Mouse (Mus musculus): Measurements from ENCODE around the gene Tmem258. TPM values are rescaled to one million over a fixed set of nuclear protein-coding genes. Genes with fewer than 3 reads are reported as not detected.
"Not testable (repeated sequence)": the region's sequence is repeated elsewhere in the genome, so short reads cannot be mapped to it uniquely, and the experiment has no call there.

Gene Tmem258
- 285 and 290 TPM in 2 replicates for polyA plus RNA-seq (2011; ENCODE audit: insufficient read length, low read depth, missing spikeins)

DNA sequence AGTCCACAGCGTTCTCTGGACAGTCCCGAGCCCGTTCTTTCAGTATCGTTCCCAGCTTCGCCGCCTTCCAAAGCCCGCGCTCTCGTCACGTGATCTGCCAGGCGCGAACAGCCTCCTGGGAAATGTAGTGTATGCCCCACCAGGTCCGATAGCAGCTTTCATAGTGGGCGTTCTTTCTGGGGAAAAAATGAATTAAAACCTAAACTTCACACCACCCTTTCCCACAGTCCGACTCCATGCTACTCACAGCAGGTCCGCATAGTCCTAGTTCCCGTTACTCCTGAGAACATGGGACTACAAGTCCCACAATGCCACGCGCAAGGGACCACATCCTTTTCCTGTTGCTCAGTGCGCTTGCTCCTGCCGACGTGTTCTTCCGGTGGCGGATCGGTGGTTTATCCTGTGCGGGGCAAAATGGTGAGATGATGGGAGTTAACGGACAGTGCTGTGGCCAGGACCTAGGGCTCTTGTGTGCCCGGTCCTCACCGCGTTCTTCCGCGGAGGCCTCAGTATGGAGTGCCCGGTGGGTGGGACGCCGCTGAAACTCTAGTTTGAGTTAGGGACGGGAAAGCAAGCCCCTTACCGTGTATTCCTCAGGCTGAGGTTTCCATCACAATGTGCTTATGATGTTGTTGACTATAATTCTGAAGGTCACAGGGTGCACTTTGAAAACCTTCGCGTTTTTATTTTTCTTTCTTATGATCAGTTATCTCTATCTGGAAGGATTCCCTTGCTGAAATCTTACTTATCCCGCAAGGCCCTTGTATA is at the start of gene Tmem258, which contains the start of gene Fen1:
TSS of gene Tmem258 (plus strand) at position 167 of the 768 bp plus-strand sequence.
TSS of gene Fen1 (minus strand) at position 322 of the 768 bp plus-strand sequence.
- H3K4me3 ChIP-seq (ENCODE audit: insufficient read depth, low read length) = peak within 1 kb of the TSS; percentile 89
- 0 out of 2 replicates have a peak, but pooled peaks cover 3% of the 10 kb centered on the region for H3K4me1 ChIP-seq (ENCODE audit: control insufficient read depth, insufficient read depth, low read length)
- TF ChIP-seq CTCF (IDR thresholded peaks at IDR 0.05; ENCODE audit: borderline replicate concordance, insufficient read depth, low read length) = no peak
- peak; percentile 88 for TF ChIP-seq POLR2A (IDR thresholded peaks at IDR 0.05; ENCODE audit: low read depth, low read length)
- H3K27ac ChIP-seq (ENCODE audit: insufficient read depth, low read length) = peak within 1 kb of the TSS; percentile 71

DNA sequence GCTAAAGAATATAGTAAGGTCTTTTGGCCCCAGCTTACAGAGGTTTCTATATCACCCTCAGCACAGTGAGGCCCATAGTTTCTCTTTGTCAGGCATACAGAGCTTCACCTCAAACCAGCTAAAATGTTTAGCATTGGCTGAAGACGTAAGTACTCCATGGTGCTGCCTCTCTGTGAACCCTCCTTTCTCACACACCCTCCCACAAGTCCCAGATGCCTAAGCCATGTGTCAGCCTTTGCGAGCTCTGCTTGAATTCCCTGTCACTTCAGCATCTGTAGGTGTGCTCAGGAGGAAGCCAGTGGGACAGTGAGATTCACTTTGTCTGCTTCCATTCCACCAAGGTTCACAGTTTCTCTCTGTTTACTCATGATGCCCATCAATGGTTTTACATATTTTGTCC is 46.1 kb upstream of the Tmem258 start:
- H3K27ac ChIP-seq (ENCODE audit: insufficient read depth, low read length) = no peak overlapping the region
- peaks cover 6% of the 10 kb centered on the region for H3K4me1 ChIP-seq (ENCODE audit: control insufficient read depth, insufficient read depth, low read length)
- no peak for TF ChIP-seq CTCF (IDR thresholded peaks at IDR 0.05; ENCODE audit: borderline replicate concordance, insufficient read depth, low read length)
- TF ChIP-seq POLR2A (IDR thresholded peaks at IDR 0.05; ENCODE audit: low read depth, low read length) = no peak
- H3K4me3 ChIP-seq (ENCODE audit: insufficient read depth, low read length) = no peak overlapping the region

DNA sequence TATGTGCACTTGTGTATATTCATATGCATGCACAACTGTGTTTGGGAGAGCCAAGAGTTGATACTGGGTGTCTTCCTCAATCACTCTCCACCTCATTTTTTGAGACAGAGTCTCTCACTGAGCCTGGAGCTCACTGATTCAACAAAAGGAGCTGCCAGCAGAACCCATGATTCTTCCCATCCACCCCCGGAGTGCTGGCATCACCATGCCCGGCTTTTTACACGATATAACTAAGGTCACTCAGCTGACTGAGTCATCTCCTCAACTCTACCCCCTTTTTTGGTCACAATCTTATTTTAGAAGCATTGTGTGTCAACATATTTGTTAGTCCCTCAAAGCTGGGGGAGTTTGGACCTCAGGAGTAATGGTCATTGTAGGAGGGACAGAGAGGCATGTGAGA is 39.9 kb upstream of the Tmem258 start:
- Histone ChIP-seq H3K27ac (ENCODE audit: insufficient read depth, low read length) (no peak overlapping the region), H3K4me1 (ENCODE audit: control insufficient read depth, insufficient read depth, low read length) (no peaks in the 10 kb centered on the region), H3K4me3 (ENCODE audit: insufficient read depth, low read length) (no peak overlapping the region)
- TF ChIP-seq POLR2A (IDR thresholded peaks at IDR 0.05; ENCODE audit: low read depth, low read length) (no peak), CTCF (IDR thresholded peaks at IDR 0.05; ENCODE audit: borderline replicate concordance, insufficient read depth, low read length) (no peak)

DNA sequence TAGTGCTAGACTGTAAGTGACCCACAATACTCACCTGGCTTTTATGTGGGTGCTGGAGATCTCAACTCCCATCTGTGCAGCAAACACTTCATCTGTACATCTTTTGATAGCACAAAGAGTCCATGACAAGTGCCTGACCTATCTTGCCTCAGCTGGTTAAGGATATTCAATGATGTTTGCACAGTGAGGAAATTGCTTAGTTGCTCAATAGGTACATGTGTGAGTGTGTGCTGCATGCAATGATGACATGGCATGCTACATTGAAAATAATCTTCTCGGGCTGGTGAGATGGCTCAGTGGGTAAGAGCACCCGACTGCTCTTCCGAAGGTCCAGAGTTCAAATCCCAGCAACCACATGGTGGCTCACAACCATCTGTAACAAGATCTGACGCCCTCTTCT is 37.9 kb upstream of the Tmem258 start:
- not testable (repeated sequence) for H3K4me1 ChIP-seq (ENCODE audit: control insufficient read depth, insufficient read depth, low read length); H3K4me3 ChIP-seq (ENCODE audit: insufficient read depth, low read length); H3K27ac ChIP-seq (ENCODE audit: insufficient read depth, low read length)

DNA sequence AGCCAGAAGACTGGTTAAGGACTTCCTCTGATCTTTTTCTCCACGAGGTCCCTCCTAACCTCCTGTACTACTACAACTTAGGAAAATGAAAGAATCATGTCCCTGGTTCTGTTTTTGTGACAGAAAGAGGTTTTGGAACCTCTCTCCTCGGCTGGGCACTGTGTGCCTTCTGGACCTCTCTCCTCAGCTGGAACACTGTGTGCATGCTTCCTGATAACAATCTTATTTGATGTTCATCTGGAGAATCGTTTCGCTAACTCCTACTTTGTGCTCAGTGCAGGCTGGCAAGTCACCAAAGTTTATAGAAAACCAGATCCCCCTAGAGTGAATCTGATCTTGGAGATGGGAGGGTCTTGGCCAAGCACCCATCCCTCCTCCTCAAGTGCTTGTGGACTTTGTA is 36.7 kb upstream of the Tmem258 start:
- Histone ChIP-seq H3K4me1 (ENCODE audit: control insufficient read depth, insufficient read depth, low read length) (no peaks in the 10 kb centered on the region), H3K4me3 (ENCODE audit: insufficient read depth, low read length) (no peak overlapping the region), H3K27ac (ENCODE audit: insufficient read depth, low read length) (no peak overlapping the region)
- no peak for TF ChIP-seq CTCF (IDR thresholded peaks at IDR 0.05; ENCODE audit: borderline replicate concordance, insufficient read depth, low read length)
- no peak for TF ChIP-seq POLR2A (IDR thresholded peaks at IDR 0.05; ENCODE audit: low read depth, low read length)

DNA sequence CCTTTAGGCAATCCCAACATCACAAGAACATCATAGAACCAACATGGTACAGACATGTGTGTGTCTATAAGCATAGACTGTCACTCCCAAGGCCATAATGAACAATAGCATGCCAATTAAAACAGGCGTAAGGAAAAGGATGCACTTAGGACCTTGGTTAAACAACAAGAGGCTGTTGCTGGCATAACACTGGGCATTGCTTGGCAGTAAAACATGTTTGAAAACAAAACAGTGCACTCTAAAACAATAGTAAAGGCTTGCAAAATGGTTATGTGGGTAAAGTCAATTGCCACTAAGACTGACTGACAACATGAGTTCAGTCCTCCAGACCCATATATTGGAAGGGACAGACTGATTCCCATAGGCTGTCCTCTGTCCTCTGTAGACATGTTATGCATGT is 35.9 kb upstream of the Tmem258 start:
- TF ChIP-seq POLR2A (IDR thresholded peaks at IDR 0.05; ENCODE audit: low read depth, low read length) = no peak
- TF ChIP-seq CTCF (IDR thresholded peaks at IDR 0.05; ENCODE audit: borderline replicate concordance, insufficient read depth, low read length) = no peak
- Histone ChIP-seq H3K27ac (ENCODE audit: insufficient read depth, low read length) (no peak overlapping the region), H3K4me1 (ENCODE audit: control insufficient read depth, insufficient read depth, low read length) (no peaks in the 10 kb centered on the region), H3K4me3 (ENCODE audit: insufficient read depth, low read length) (no peak overlapping the region)

DNA sequence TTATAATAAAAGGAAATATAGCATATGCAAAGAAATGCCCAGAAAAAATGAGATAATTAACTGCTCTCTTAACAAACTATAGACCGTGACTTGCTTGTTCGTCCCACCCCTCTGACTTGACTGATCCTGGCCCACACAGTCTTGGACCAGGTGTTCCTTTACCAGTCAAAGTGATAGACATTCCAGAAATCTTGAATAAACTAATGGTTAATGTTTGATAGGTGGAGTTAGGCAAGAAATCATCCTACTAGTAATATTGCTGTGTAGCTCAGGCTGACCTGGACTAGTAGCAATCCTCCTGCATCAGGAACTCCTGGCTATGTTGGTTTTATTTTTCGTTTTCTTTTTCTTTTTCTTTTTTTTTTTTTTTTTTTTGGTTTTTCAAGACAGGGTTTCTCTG is 35.4 kb upstream of the Tmem258 start:
- Histone ChIP-seq H3K4me3 (ENCODE audit: insufficient read depth, low read length) (no peak overlapping the region), H3K27ac (ENCODE audit: insufficient read depth, low read length) (no peak overlapping the region), H3K4me1 (ENCODE audit: control insufficient read depth, insufficient read depth, low read length) (no peaks in the 10 kb centered on the region)
- no peak for TF ChIP-seq POLR2A (IDR thresholded peaks at IDR 0.05; ENCODE audit: low read depth, low read length)
- no peak for TF ChIP-seq CTCF (IDR thresholded peaks at IDR 0.05; ENCODE audit: borderline replicate concordance, insufficient read depth, low read length)

DNA sequence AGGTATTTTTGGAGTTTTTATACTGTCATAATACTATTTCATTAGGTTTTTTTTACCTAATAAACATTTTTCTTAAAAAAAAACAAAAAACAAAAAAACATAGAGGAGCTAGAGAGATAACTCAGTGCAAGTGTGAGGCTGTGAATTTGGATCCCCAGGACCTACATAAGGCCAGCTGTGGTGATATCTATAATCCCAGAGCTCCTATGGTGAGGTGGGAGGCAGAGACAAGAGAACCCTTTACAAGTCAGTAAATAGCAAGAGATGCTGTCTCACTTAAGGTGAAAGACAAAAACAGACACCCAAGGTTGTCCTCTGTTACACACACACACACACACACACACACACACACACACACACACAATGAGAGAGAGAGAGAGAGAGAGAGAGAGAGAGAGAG is 34.6 kb upstream of the Tmem258 start:
- no peak overlapping the region for H3K4me3 ChIP-seq (ENCODE audit: insufficient read depth, low read length)
- no peak for TF ChIP-seq POLR2A (IDR thresholded peaks at IDR 0.05; ENCODE audit: low read depth, low read length)
- no peaks in the 10 kb centered on the region for H3K4me1 ChIP-seq (ENCODE audit: control insufficient read depth, insufficient read depth, low read length)
- no peak overlapping the region for H3K27ac ChIP-seq (ENCODE audit: insufficient read depth, low read length)

DNA sequence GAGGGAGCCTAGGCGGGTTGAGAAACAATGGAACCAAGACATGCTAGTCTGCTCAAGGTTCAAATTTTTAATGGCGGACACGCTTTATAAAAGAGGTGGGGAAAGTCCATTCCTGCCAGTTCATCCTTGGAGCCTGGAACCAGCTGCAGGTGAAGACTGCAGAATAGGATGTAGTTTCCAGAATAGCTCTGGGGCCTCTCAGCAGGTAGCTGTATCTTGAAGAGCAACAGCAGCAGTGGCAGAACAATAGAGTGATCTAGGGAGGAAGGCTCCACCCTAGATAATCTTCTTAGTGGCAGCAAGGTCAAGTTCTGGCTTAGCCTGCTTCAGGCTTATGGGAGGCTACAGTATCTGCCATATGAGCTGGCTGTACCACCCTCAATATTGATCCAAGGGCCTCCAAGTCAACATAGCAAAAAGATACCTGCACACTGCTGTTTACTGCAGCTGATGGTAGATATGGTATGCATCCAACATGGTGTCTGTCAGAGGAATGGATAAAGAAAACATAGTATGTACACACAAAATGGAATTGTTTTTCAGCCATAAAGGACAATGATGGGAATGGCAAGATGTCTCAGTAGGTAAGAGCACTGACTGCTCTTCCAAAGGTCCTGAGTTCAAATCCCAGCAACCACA is 34.0 kb upstream of the Tmem258 start:
- not testable (repeated sequence) for H3K4me1 ChIP-seq (ENCODE audit: control insufficient read depth, insufficient read depth, low read length); H3K4me3 ChIP-seq (ENCODE audit: insufficient read depth, low read length); H3K27ac ChIP-seq (ENCODE audit: insufficient read depth, low read length)

DNA sequence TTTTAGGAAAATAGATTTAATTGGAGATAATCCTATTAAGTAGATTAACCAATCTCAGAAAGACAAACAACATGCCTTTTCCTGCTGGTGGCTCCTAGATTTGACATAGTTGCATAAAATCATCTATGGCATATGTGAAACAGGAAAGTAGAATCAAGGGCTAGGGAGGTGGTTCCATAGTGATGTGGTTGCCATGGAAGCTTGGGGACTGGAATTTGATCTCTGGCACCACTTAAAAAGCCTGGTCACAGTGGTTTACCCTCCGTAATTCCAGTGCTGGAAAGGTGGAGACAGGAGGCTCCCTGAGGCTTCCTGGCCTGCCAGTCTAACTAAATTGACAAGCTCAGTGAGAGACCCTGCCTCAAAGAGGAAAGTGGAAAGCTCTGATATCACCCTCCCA is 33.3 kb upstream of the Tmem258 start:
- no peak overlapping the region for H3K27ac ChIP-seq (ENCODE audit: insufficient read depth, low read length)
- TF ChIP-seq CTCF (IDR thresholded peaks at IDR 0.05; ENCODE audit: borderline replicate concordance, insufficient read depth, low read length) (no peak), POLR2A (IDR thresholded peaks at IDR 0.05; ENCODE audit: low read depth, low read length) (no peak)

More for the DNA sequence above, 33.3 kb upstream of the Tmem258 start:
- no peak overlapping the region for H3K4me3 ChIP-seq (ENCODE audit: insufficient read depth, low read length)
- no peaks in the 10 kb centered on the region for H3K4me1 ChIP-seq (ENCODE audit: control insufficient read depth, insufficient read depth, low read length)

All from embryonic fibroblast, embryonic 13.5 days (primary cell).